Mouse (Mus musculus): ENCODE data around the gene Map3k5. TPM values are rescaled to one million over a fixed set of nuclear protein-coding genes. Genes with fewer than 3 reads are reported as not detected.
"Not testable (repeated sequence)": the region's sequence is repeated elsewhere in the genome, so short reads cannot be mapped to it uniquely, and the experiment has no call there.

The Map3k5 gene
- polyA plus RNA-seq, 1 experiment = 9.5 TPM

DNA sequence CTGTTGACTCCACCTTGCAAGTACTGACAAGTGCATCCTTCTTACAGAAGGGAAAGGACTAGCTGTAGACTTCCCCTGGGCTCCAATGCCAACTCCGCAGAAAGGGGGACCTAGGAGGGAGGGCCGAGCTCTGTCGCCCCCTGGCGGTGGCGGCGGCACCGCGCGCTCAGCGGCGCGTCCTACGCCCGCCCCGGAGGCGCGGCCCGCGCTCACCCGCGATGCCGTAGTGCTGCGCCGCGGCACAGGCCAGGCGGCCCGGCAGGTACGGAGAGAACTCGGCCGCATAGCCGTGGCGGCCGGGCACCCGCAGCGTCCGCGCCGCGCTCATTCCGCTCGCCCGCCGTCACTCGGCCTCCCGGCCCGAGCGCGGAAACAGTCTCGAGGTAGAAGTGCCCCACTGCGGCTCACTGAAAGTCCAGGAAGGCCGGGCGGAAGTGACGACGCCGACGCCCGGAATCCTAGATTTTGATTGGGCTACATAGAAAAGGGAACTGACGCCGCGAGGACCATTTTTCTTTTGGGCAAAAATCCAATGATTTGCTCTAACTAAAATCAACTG, 26.9 kb upstream of the Map3k5 start, which contains the start of gene Pex7:
Pex7 (minus strand) TSS at position 444 of the 559 bp plus-strand sequence.
- TF ChIP-seq CTCF (IDR thresholded peaks at IDR 0.05; ENCODE audit: insufficient read depth, low read length) (peak; percentile 72), POLR2A (IDR thresholded peaks at IDR 0.05; ENCODE audit: borderline replicate concordance, extremely low read depth, low read depth, low read length) (peak; percentile 55; the same call in 1 of the 2 replicates)
- WGBS = under 1% methylated on average over 60 of the region's 60 CpGs
- H3K4me1 ChIP-seq (ENCODE audit: control insufficient read depth, insufficient read depth, low read length) = no peaks in the 10 kb centered on the region; the same call in 1 of the 2 replicates
- H3K4me3 ChIP-seq (replicated peaks; ENCODE audit: extremely low read depth, low read depth, low read length) = peak within 1 kb of the TSS; percentile 90
- peak; percentile 94 for DNase-seq

DNA sequence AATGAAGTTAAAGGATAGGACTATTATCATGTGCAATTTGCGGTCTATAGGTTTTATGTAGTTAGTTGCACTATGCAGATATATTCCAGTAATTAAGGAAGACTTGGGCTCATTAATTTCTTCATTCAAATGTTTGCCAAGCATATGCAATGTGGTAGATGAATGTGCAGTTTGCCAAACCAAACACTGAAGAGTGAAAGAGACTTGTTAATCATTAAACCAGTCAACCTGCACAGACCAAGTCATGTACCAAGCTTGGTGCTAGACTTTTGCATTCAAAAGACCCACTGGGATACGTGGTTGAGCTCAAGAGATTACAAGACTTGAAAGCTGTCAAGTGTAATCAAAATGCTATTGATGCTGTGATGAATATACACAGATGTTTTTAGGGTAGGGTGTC, 26.2 kb upstream of the Map3k5 start:
- Histone ChIP-seq H3K4me3 (replicated peaks; ENCODE audit: extremely low read depth, low read depth, low read length) (no peak overlapping the region), H3K4me1 (ENCODE audit: control insufficient read depth, insufficient read depth, low read length) (no peaks in the 10 kb centered on the region; the same call in 1 of the 2 replicates)
- TF ChIP-seq CTCF (IDR thresholded peaks at IDR 0.05; ENCODE audit: insufficient read depth, low read length) = no peak
- no peak for TF ChIP-seq POLR2A (IDR thresholded peaks at IDR 0.05; ENCODE audit: borderline replicate concordance, extremely low read depth, low read depth, low read length)
- WGBS = 73% methylated on average over 2 of the region's 2 CpGs
- DNase-seq = no peak

DNA sequence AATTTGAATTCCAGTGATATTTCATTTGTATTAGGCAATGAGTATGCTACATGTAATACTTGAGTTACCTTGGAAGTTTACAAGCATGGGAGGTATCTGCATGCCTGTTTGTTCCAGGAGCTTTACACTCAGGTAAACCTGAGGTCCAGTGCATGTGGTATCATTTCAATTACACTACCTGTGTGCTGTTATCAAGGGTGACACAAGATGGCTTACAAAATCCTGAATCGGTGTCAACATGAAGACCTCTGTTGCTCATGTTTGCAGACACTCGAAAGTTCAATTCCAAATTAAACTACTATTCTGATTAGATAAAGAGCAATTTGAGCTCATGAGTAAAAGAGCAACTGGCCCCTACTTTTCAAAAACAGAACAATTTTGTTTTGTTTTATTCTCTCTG, 23.8 kb upstream of the Map3k5 start:
- no peak for DNase-seq
- TF ChIP-seq POLR2A (IDR thresholded peaks at IDR 0.05; ENCODE audit: borderline replicate concordance, extremely low read depth, low read depth, low read length) (no peak), CTCF (IDR thresholded peaks at IDR 0.05; ENCODE audit: insufficient read depth, low read length) (no peak)
- 60% methylated on average over 2 of the region's 2 CpGs for WGBS
- H3K4me1 ChIP-seq (ENCODE audit: control insufficient read depth, insufficient read depth, low read length) = no peaks in the 10 kb centered on the region; the same call in 1 of the 2 replicates
- no peak overlapping the region for H3K4me3 ChIP-seq (replicated peaks; ENCODE audit: extremely low read depth, low read depth, low read length)

DNA sequence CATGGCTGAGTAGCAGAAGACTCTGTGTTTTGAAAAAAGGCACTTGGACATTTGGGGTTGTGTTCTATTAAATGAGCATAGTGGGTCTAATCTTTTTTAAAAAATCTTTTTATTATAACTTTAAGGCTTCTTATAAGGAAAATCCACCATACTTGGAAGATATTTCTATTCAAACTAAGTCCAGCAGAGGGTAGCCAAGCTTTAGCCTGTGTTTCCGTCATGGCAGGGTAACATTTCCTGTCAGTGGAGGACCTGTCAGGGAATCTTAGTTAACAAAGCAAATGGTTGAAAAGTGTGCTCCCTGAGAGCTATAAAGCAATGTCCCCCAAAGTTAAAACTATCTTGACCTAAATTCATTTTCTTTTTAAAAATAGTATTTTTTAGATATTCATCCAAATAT, 22.7 kb upstream of the Map3k5 start:
- 0 out of 2 replicates have a peak, but pooled peaks have one; percentile 15 for TF ChIP-seq CTCF (IDR thresholded peaks at IDR 0.05; ENCODE audit: insufficient read depth, low read length)
- TF ChIP-seq POLR2A (IDR thresholded peaks at IDR 0.05; ENCODE audit: borderline replicate concordance, extremely low read depth, low read depth, low read length) = no peak
- no peaks in the 10 kb centered on the region; the same call in 1 of the 2 replicates for H3K4me1 ChIP-seq (ENCODE audit: control insufficient read depth, insufficient read depth, low read length)
- no peak for DNase-seq
- no peak overlapping the region for H3K4me3 ChIP-seq (replicated peaks; ENCODE audit: extremely low read depth, low read depth, low read length)
- 16% methylated on average over 1 of the region's 1 CpGs for WGBS

DNA sequence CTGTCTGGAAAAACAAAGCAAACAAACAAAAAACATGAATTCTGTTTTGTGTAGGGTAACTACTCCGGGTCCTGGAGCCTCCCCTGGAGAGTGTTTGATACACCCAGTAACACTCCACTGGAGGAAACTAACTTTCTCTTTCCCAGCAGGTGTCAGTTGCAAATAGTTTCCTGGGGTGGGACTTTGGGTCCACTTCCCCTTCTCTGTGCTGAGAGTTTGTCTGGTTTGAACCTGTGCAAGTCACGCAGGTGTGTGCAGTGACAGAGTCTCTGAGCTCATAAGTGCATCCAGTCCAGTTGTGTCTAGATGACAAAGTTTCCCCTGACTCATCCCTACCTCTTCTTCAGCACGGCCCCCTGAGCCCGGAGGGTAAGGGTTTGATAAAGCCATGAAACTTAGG, 20.5 kb upstream of the Map3k5 start:
- no peaks in the 10 kb centered on the region for H3K4me1 ChIP-seq (ENCODE audit: control insufficient read depth, insufficient read depth, low read length)
- H3K4me3 ChIP-seq (replicated peaks; ENCODE audit: extremely low read depth, low read depth, low read length) = no peak overlapping the region
- DNase-seq = no peak
- WGBS = 71% methylated on average over 4 of the region's 4 CpGs
- TF ChIP-seq CTCF (IDR thresholded peaks at IDR 0.05; ENCODE audit: insufficient read depth, low read length) (no peak), POLR2A (IDR thresholded peaks at IDR 0.05; ENCODE audit: borderline replicate concordance, extremely low read depth, low read depth, low read length) (no peak)

DNA sequence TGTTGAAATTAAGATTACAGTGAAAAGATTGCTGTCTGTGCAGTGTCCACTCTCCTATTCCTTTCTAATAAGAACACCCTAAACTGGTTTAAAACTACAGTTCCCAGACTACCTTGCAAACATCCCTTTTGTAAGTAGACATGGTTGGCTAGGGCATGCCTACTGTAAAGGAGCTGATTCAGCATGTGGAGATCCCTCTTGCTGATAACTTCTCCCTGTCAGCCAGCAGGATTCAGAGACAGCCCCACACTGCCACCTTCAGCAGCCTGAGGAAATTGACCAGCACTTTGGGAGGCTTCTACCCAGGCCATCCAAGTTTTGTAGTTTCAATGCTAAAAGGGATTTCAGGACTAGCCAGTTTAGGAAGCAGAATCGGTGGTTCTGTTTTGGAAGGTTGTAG, 19.0 kb upstream of the Map3k5 start:
- TF ChIP-seq CTCF (IDR thresholded peaks at IDR 0.05; ENCODE audit: insufficient read depth, low read length) = peak; percentile 77
- no peak for TF ChIP-seq POLR2A (IDR thresholded peaks at IDR 0.05; ENCODE audit: borderline replicate concordance, extremely low read depth, low read depth, low read length)
- 39% methylated on average over 1 of the region's 1 CpGs for WGBS
- peak; percentile 52 for DNase-seq
- Histone ChIP-seq H3K4me3 (replicated peaks; ENCODE audit: extremely low read depth, low read depth, low read length) (no peak overlapping the region), H3K4me1 (ENCODE audit: control insufficient read depth, insufficient read depth, low read length) (no peaks in the 10 kb centered on the region)

DNA sequence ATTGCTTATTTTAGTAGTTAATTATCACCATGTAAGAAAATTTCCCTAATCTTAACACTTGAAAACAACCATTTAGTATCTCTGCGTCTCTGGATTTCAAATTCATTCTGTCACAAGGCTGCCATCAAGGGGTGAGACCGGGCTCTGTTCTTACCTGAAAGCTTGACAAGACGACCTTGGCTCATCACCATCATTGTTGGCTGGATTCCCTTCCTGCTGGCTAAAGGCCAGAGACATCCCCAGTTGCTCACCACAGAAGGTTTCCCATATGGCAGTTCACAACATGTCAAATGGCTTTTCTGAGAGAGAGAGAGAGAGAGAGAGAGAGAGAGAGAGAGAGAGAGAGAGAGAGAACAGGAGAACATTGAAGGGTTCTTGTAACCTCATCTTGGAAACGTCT, 11.9 kb upstream of the Map3k5 start:
- TF ChIP-seq CTCF (IDR thresholded peaks at IDR 0.05; ENCODE audit: insufficient read depth, low read length) = no peak
- TF ChIP-seq POLR2A (IDR thresholded peaks at IDR 0.05; ENCODE audit: borderline replicate concordance, extremely low read depth, low read depth, low read length) = no peak

DNA sequence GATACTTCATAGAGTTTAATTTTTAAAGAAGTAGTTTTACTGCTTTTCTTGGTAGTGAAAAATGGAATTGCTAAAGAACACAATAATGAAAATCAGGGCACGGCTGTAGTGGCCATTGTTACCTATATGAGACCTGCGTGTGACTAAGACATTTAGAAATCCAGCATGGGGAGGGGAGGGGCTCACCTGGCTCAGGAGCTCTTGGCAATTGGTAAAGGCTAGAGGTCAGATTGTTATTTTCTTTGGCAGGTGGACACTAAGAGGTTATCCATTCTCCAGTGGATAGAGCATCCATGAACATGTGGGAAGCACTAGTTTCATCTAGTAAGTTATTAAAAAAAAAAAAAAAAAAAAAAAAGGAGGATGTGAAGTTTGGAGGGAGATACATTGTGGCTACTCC, 10.0 kb upstream of the Map3k5 start:
- 74% methylated on average over 2 of the region's 2 CpGs for WGBS
- DNase-seq = no peak
- Histone ChIP-seq H3K4me3 (replicated peaks; ENCODE audit: extremely low read depth, low read depth, low read length) (no peak overlapping the region), H3K4me1 (ENCODE audit: control insufficient read depth, insufficient read depth, low read length) (no peaks in the 10 kb centered on the region)
- TF ChIP-seq POLR2A (IDR thresholded peaks at IDR 0.05; ENCODE audit: borderline replicate concordance, extremely low read depth, low read depth, low read length) (no peak), CTCF (IDR thresholded peaks at IDR 0.05; ENCODE audit: insufficient read depth, low read length) (no peak)

More for the DNA sequence above, 11.9 kb upstream of the Map3k5 start:
- no peak for DNase-seq
- 38% methylated on average over 4 of the region's 4 CpGs for WGBS
- Histone ChIP-seq H3K4me3 (replicated peaks; ENCODE audit: extremely low read depth, low read depth, low read length) (no peak overlapping the region), H3K4me1 (ENCODE audit: control insufficient read depth, insufficient read depth, low read length) (no peaks in the 10 kb centered on the region)

DNA sequence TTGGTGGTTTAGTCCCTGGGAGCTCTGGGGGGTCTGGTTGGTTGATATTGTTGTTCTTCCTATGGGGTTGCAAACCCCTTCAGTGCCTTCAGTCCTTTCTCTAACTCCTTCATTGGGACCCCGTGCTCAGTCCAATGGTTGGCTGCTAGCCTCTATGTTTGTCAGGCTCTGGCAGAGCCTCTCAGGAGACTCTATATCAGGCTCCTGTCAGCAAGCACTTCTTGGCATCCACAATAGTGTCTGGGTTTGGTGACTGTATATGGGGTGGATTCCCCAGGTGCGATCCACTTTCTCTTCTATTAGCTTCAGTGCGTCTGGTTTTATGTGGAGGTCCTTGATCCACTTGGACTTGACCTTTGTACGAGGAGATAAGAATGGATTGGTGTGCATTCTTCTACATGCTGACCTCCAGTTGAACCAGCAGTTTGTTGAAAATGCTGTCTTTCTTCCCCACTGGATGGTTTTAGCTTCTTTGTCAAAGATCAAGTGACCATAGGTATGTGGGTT, 7.8 kb upstream of the Map3k5 start:
- 67% methylated on average over 4 of the region's 4 CpGs for WGBS
- not testable (repeated sequence) for DNase-seq; H3K4me3 ChIP-seq (replicated peaks; ENCODE audit: extremely low read depth, low read depth, low read length); H3K4me1 ChIP-seq (ENCODE audit: control insufficient read depth, insufficient read depth, low read length)

DNA sequence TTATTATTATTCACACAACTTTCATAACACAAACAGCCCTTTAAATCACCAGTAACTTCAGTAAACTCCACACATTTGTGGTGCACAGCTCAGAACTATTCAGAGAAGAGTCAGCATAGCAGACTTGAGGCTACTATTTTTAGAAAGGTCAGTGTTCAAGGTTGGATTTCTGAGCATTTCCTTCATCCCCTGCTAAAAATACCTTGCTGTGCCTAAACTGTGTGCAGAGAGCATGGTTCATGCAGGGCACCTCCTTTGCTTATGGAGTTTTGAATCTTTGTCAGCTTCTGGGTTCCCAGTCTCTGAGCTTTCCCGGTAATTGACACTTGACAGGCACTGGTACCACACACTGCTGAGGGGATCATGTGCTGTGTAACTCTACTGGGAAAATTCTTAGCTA, 6.1 kb upstream of the Map3k5 start:
- Histone ChIP-seq H3K4me3 (replicated peaks; ENCODE audit: extremely low read depth, low read depth, low read length) (no peak overlapping the region), H3K4me1 (ENCODE audit: control insufficient read depth, insufficient read depth, low read length) (no peaks in the 10 kb centered on the region; the same call in 1 of the 2 replicates)
- no peak for DNase-seq
- WGBS = 84% methylated on average over 1 of the region's 1 CpGs
- no peak for TF ChIP-seq POLR2A (IDR thresholded peaks at IDR 0.05; ENCODE audit: borderline replicate concordance, extremely low read depth, low read depth, low read length)
- no peak for TF ChIP-seq CTCF (IDR thresholded peaks at IDR 0.05; ENCODE audit: insufficient read depth, low read length)

Measured in lung, adult 2 months (tissue).